Comparison of ENCODE assay signal across 10 mouse cellular contexts in the genomic region with DNA sequence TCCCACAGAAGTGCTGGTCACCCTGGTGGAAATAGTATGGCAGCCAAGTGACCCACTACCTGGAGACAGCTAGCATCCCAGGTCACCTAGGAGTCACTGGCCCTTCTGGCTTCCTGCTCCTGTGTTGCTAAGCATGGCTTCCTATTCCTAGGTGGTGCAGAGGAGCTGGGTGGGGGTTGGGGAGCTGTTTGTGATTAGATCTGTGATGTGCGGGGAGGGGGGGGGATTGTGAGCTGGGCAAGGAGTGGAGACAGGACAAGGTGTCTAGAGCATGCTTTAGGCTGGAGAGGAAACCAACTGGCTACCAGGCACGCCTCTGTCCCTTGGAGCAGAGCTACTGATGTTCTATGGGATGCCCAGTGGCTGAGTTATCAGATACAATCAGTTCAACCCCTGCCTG.
A peak's percentile ranks its signal among the peaks of the same experiment; 100 is the strongest.
DNase-seq lines count a peak whose midpoint lies in the region; ATAC-seq and TF ChIP-seq lines count a peak whose summit lies in the region.
"Had no signal": no experiment of that assay in that cellular context is flagged by ENCODE, and none has a peak within 500 bp of the region (broad histone marks: within the 10 kb centered on the region; RNA-seq: fewer than 3 reads in every experiment).

No protein-coding gene starts in this region.

- WGBS in lung, embryonic 14.5 days: 28% methylated on average over 2 of the region's 2 CpGs
- 71% methylated on average over 2 of the region's 2 CpGs for WGBS in forebrain, embryonic 12.5 days
- 51% methylated on average over 2 of the region's 2 CpGs for WGBS in hindbrain, embryonic 15.5 days
- WGBS in neural tube, embryonic 13.5 days: 72% methylated on average over 2 of the region's 2 CpGs

- intact Hi-C loops in gastrocnemius, postnatal 14 days (cut with DNase I; ENCODE audit: low total_unique reads): no loop called here

- peak overlapping the region; percentile 30; the same call in 1 of the 2 replicates for H3K27ac ChIP-seq in lung, embryonic 14.5 days (ENCODE audit: low read depth)
- peak overlapping the region; percentile 74 for H3K27ac ChIP-seq in forebrain, embryonic 12.5 days
- peak overlapping the region; percentile 75 for H3K27ac ChIP-seq in hindbrain, embryonic 15.5 days (replicated peaks)
- peak overlapping the region; percentile 78 for H3K27ac ChIP-seq in neural tube, embryonic 13.5 days (replicated peaks)
- H3K27ac ChIP-seq: limb, embryonic 12.5 days; stomach, embryonic 15.5 days had no signal

- H3K9me3 ChIP-seq in lung, embryonic 14.5 days (ENCODE audit: low read depth, low read length): no peaks in the 10 kb centered on the region
- H3K9me3 ChIP-seq in forebrain, embryonic 12.5 days: no peaks in the 10 kb centered on the region
- no peaks in the 10 kb centered on the region for H3K9me3 ChIP-seq in hindbrain, embryonic 15.5 days
- H3K9me3 ChIP-seq in neural tube, embryonic 13.5 days: no peaks in the 10 kb centered on the region
- H3K9me3 ChIP-seq: limb, embryonic 12.5 days; stomach, embryonic 15.5 days had no signal

- no peaks in the 10 kb centered on the region for H3K36me3 ChIP-seq in lung, embryonic 14.5 days (ENCODE audit: insufficient read depth)
- H3K36me3 ChIP-seq in forebrain, embryonic 12.5 days (replicated peaks): no peaks in the 10 kb centered on the region
- H3K36me3 ChIP-seq in hindbrain, embryonic 15.5 days: no peaks in the 10 kb centered on the region
- no peaks in the 10 kb centered on the region for H3K36me3 ChIP-seq in neural tube, embryonic 13.5 days
- H3K36me3 ChIP-seq: limb, embryonic 12.5 days; stomach, embryonic 15.5 days had no signal

- H3K4me2 ChIP-seq in lung, embryonic 14.5 days: peak overlapping the region; percentile 37; the same call in 1 of the 2 replicates
- H3K4me2 ChIP-seq in forebrain, embryonic 12.5 days: peak overlapping the region; percentile 3; the same call in 1 of the 2 replicates
- peak overlapping the region; percentile 27; the same call in 1 of the 2 replicates for H3K4me2 ChIP-seq in hindbrain, embryonic 15.5 days
- no peak overlapping the region for H3K4me2 ChIP-seq in neural tube, embryonic 13.5 days
- H3K4me2 ChIP-seq: limb, embryonic 12.5 days; stomach, embryonic 15.5 days had no signal

- no peak overlapping the region for H3K9ac ChIP-seq in lung, embryonic 14.5 days
- H3K9ac ChIP-seq in forebrain, embryonic 12.5 days: no peak overlapping the region
- H3K9ac ChIP-seq in hindbrain, embryonic 15.5 days: no peak overlapping the region
- 0 out of 2 replicates have a peak overlapping the region, but pooled peaks have one; percentile 5 for H3K9ac ChIP-seq in neural tube, embryonic 13.5 days
- H3K9ac ChIP-seq: limb, embryonic 12.5 days; stomach, embryonic 15.5 days had no signal

- ATAC-seq in lung, embryonic 14.5 days (ENCODE audit: insufficient read depth): no peak
- ATAC-seq in forebrain, embryonic 12.5 days (ENCODE audit: low FRiP score): no peak
- peak; percentile 19; the same call in 1 of the 2 replicates for ATAC-seq in hindbrain, embryonic 15.5 days (ENCODE audit: low FRiP score, low read depth)
- ATAC-seq in neural tube, embryonic 13.5 days (ENCODE audit: low read depth): no peak
- ATAC-seq in erythroblast, adult 5-6 weeks (replicated peaks; ENCODE audit: low FRiP score, poor library complexity, severe bottlenecking): no peak
- ATAC-seq: intestine, postnatal 0 days had no signal

- TF ChIP-seq CTCF in lung, embryonic 14.5 days (IDR thresholded peaks at IDR 0.05; ENCODE audit: low read depth): no peak

- H3K27me3 ChIP-seq in lung, embryonic 14.5 days (ENCODE audit: insufficient read depth, low read length): no peaks in the 10 kb centered on the region
- H3K27me3 ChIP-seq in forebrain, embryonic 12.5 days: peaks cover 13% of the 10 kb centered on the region; the same call in 1 of the 2 replicates
- no peaks in the 10 kb centered on the region for H3K27me3 ChIP-seq in hindbrain, embryonic 15.5 days
- no peaks in the 10 kb centered on the region for H3K27me3 ChIP-seq in neural tube, embryonic 13.5 days
- H3K27me3 ChIP-seq: stomach, embryonic 15.5 days had no signal

- no peak for DNase-seq in lung, embryonic 14.5 days
- no peak for DNase-seq in lung, postnatal 25 days (ENCODE audit: low spot score)
- no peak for DNase-seq in gastrocnemius, postnatal 14 days

- peaks cover 35% of the 10 kb centered on the region for H3K4me1 ChIP-seq in lung, embryonic 14.5 days (ENCODE audit: insufficient read depth)
- H3K4me1 ChIP-seq in forebrain, embryonic 12.5 days: peaks cover 72% of the 10 kb centered on the region
- H3K4me1 ChIP-seq in hindbrain, embryonic 15.5 days (replicated peaks): peaks cover 34% of the 10 kb centered on the region
- peaks cover 85% of the 10 kb centered on the region for H3K4me1 ChIP-seq in neural tube, embryonic 13.5 days (replicated peaks)

- no peak overlapping the region for H3K4me3 ChIP-seq in lung, embryonic 14.5 days (ENCODE audit: low read depth, low read length)
- H3K4me3 ChIP-seq in forebrain, embryonic 12.5 days (replicated peaks): no peak overlapping the region
- no peak overlapping the region for H3K4me3 ChIP-seq in hindbrain, embryonic 15.5 days
- no peak overlapping the region for H3K4me3 ChIP-seq in neural tube, embryonic 13.5 days
- H3K4me3 ChIP-seq: limb, embryonic 12.5 days; stomach, embryonic 15.5 days had no signal
